In genomic region chr8:121717982-121718425, GRCm38 (mm10) we compare ENCODE assay signal across 8 mouse cellular contexts. TPM values are rescaled to one million over a fixed set of nuclear protein-coding genes. Genes with fewer than 3 reads are reported as not detected.
A peak's percentile ranks its signal among the peaks of the same experiment; 100 is the strongest.
DNase-seq lines count a peak whose midpoint lies in the region.

No protein-coding gene starts in this region.

- DNase-seq in adrenal gland, postnatal 14 days = peak; percentile 93
- peak; percentile 97 for DNase-seq in embryo, embryonic 10.5 days (ENCODE audit: low spot score)
- peak; percentile 58 for DNase-seq in gastrocnemius, postnatal 25 days
- DNase-seq in induced T-regulatory cell, adult 2 months (ENCODE audit: low read depth) = peak; percentile 42
- DNase-seq in left cerebral cortex, adult 8-10 months (ENCODE audit: low spot score in 2 of 2) = peak; percentile 79 to 90
- peak; percentile 94 for DNase-seq in mesoderm, embryonic 11.5 days (ENCODE audit: low read depth, low spot score)
- peak; percentile 97 for DNase-seq in right cerebral cortex, postnatal 4 days
- DNase-seq in T-cell, adult 2 months (ENCODE audit: low spot score) = no peak

RNA-seq across cellular contexts. Expression of gene Jph3, which starts 11.4 kb away (rescaled TPM):
- total RNA-seq in adrenal gland, postnatal 14 days (2021) = 2.1 and 2.7 TPM in 2 replicates
- total RNA-seq in gastrocnemius, postnatal 25 days (2021) = not detected
- 100 to 1,000 TPM; 260 to 302 (median 279) TPM for total RNA-seq in left cerebral cortex, adult 8-10 months (2022)

Comparison
In these comparisons a context has a peak if more than half of its experiments do, and no peak if none do; other contexts are left out.
1. RNA of gene Jph3, which starts 11.4 kb away (total RNA-seq): 260 to 302 TPM in left cerebral cortex, adult 8-10 months; 2.1 to 2.7 TPM in adrenal gland, postnatal 14 days and not detected in gastrocnemius, postnatal 25 days; every median in the first group is over 10 times any median in the second.